Mouse (Mus musculus): Measurements from ENCODE around the gene Dgkg. TPM values are rescaled to one million over a fixed set of nuclear protein-coding genes. Genes with fewer than 3 reads are reported as not detected.

Gene Dgkg
- polyA plus RNA-seq, 1 experiment from 2014 or later, result 1.2 TPM

GRCm38 (mm10) chr16:22527499-22527939 is 129.5 kb downstream of the Dgkg start:
- Histone ChIP-seq H3K27me3 (no peaks in the 10 kb centered on the region), H3K4me2 (no peak overlapping the region), H3K27ac (no peak overlapping the region), H3K4me1 (no peaks in the 10 kb centered on the region), H3K4me3 (replicated peaks) (no peak overlapping the region), H3K9ac (no peak overlapping the region), H3K36me3 (no peaks in the 10 kb centered on the region), H3K9me3 (replicated peaks) (no peaks in the 10 kb centered on the region)
- WGBS, result 43% methylated on average over 5 of the region's 5 CpGs
- no peak for ATAC-seq (replicated peaks; ENCODE audit: low FRiP score)

GRCm38 (mm10) chr16:22526386-22526785 is 130.6 kb downstream of the Dgkg start:
- 88% methylated on average over 4 of the region's 4 CpGs for WGBS
- H3K27me3 ChIP-seq, result no peaks in the 10 kb centered on the region
- H3K27ac ChIP-seq, result no peak overlapping the region

GRCm38 (mm10) chr16:22517431-22518384 is 139.3 kb downstream of the Dgkg start:
- H3K4me1 ChIP-seq, result peaks cover 22% of the 10 kb centered on the region
- WGBS, result 16% methylated on average over 20 of the region's 20 CpGs
- no peak overlapping the region for H3K4me3 ChIP-seq (replicated peaks)
- peak; percentile 68; the same call in 1 of the 2 replicates for ATAC-seq (replicated peaks; ENCODE audit: low FRiP score)
- peak overlapping the region; percentile 23 for H3K4me2 ChIP-seq
- H3K9ac ChIP-seq, result no peak overlapping the region
- H3K27ac ChIP-seq, result peak overlapping the region; percentile 62
- H3K9me3 ChIP-seq (replicated peaks), result no peaks in the 10 kb centered on the region
- H3K36me3 ChIP-seq, result no peaks in the 10 kb centered on the region
- H3K27me3 ChIP-seq, result no peaks in the 10 kb centered on the region

More at GRCm38 (mm10) chr16:22526386-22526785, 130.6 kb downstream of the Dgkg start:
- Histone ChIP-seq H3K4me2 (no peak overlapping the region), H3K9ac (no peak overlapping the region), H3K4me1 (no peaks in the 10 kb centered on the region), H3K36me3 (no peaks in the 10 kb centered on the region), H3K4me3 (replicated peaks) (no peak overlapping the region), H3K9me3 (replicated peaks) (no peaks in the 10 kb centered on the region)
- no peak for ATAC-seq (replicated peaks; ENCODE audit: low FRiP score)

- Histone ChIP-seq H3K36me3 (no peaks in the 10 kb centered on the region), H3K4me1 (peaks cover 22% of the 10 kb centered on the region), H3K27me3 (no peaks in the 10 kb centered on the region), H3K9ac (no peak overlapping the region), H3K4me2 (no peak overlapping the region), H3K4me3 (replicated peaks) (no peak overlapping the region), H3K9me3 (replicated peaks) (no peaks in the 10 kb centered on the region), H3K27ac (no peak overlapping the region)
- WGBS, result 15% methylated on average over 5 of the region's 5 CpGs
- ATAC-seq (replicated peaks; ENCODE audit: low FRiP score), result no peak
Measured at GRCm38 (mm10) chr16:22515476-22515875, 141.5 kb downstream of the Dgkg start.

GRCm38 (mm10) chr16:22510861-22511637 is 146.0 kb downstream of the Dgkg start:
- H3K27ac ChIP-seq, result no peak overlapping the region
- 75% methylated on average over 9 of the region's 9 CpGs for WGBS
- H3K4me1 ChIP-seq, result peaks cover 12% of the 10 kb centered on the region
- H3K27me3 ChIP-seq, result no peaks in the 10 kb centered on the region
- H3K4me3 ChIP-seq (replicated peaks), result no peak overlapping the region
- no peak overlapping the region for H3K4me2 ChIP-seq
- no peaks in the 10 kb centered on the region for H3K36me3 ChIP-seq
- no peak overlapping the region for H3K9ac ChIP-seq
- H3K9me3 ChIP-seq (replicated peaks), result no peaks in the 10 kb centered on the region
- ATAC-seq (replicated peaks; ENCODE audit: low FRiP score), result no peak

- H3K36me3 ChIP-seq, result no peaks in the 10 kb centered on the region
- H3K9ac ChIP-seq, result no peak overlapping the region
- peak overlapping the region; percentile 27; the same call in 1 of the 2 replicates for H3K27ac ChIP-seq
- ATAC-seq (replicated peaks; ENCODE audit: low FRiP score), result no peak
- H3K27me3 ChIP-seq, result no peaks in the 10 kb centered on the region
- peaks cover 14% of the 10 kb centered on the region for H3K4me1 ChIP-seq
- H3K4me2 ChIP-seq, result no peak overlapping the region
- H3K9me3 ChIP-seq (replicated peaks), result no peaks in the 10 kb centered on the region
- WGBS, result 81% methylated on average over 5 of the region's 5 CpGs
- H3K4me3 ChIP-seq (replicated peaks), result no peak overlapping the region
Measured at GRCm38 (mm10) chr16:22508936-22509563, 148.0 kb downstream of the Dgkg start.

- Histone ChIP-seq H3K4me1 (peaks cover 14% of the 10 kb centered on the region), H3K9ac (no peak overlapping the region), H3K27ac (no peak overlapping the region), H3K36me3 (no peaks in the 10 kb centered on the region), H3K27me3 (no peaks in the 10 kb centered on the region), H3K4me2 (no peak overlapping the region), H3K9me3 (replicated peaks) (no peaks in the 10 kb centered on the region), H3K4me3 (replicated peaks) (no peak overlapping the region)
- 68% methylated on average over 6 of the region's 6 CpGs for WGBS
- ATAC-seq (replicated peaks; ENCODE audit: low FRiP score), result no peak
Measured at GRCm38 (mm10) chr16:22505656-22506055, 151.4 kb downstream of the Dgkg start.

- Histone ChIP-seq H3K27ac (peak overlapping the region; percentile 13; the same call in 1 of the 2 replicates), H3K9ac (no peak overlapping the region), H3K9me3 (replicated peaks) (no peaks in the 10 kb centered on the region), H3K4me3 (replicated peaks) (no peak overlapping the region), H3K4me1 (peaks cover 14% of the 10 kb centered on the region), H3K36me3 (no peaks in the 10 kb centered on the region), H3K27me3 (no peaks in the 10 kb centered on the region), H3K4me2 (no peak overlapping the region)
- 32% methylated on average over 8 of the region's 8 CpGs for WGBS
- ATAC-seq (replicated peaks; ENCODE audit: low FRiP score), result peak; percentile 52
Measured at GRCm38 (mm10) chr16:22504851-22505250, 152.2 kb downstream of the Dgkg start.

- Histone ChIP-seq H3K36me3 (no peaks in the 10 kb centered on the region), H3K27ac (no peak overlapping the region), H3K9me3 (replicated peaks) (no peaks in the 10 kb centered on the region), H3K4me3 (replicated peaks) (no peak overlapping the region), H3K27me3 (no peaks in the 10 kb centered on the region), H3K4me2 (no peak overlapping the region), H3K4me1 (peaks cover 10% of the 10 kb centered on the region), H3K9ac (no peak overlapping the region)
- 64% methylated on average over 5 of the region's 5 CpGs for WGBS
- no peak for ATAC-seq (replicated peaks; ENCODE audit: low FRiP score)
Measured at GRCm38 (mm10) chr16:22504049-22504448, 153.0 kb downstream of the Dgkg start.

GRCm38 (mm10) chr16:22503467-22503866 is 153.6 kb downstream of the Dgkg start:
- WGBS, result 60% methylated on average over 4 of the region's 4 CpGs

GRCm38 (mm10) chr16:22501855-22502254 is 155.2 kb downstream of the Dgkg start:
- no peak overlapping the region for H3K27ac ChIP-seq
- no peak overlapping the region for H3K4me2 ChIP-seq
- ATAC-seq (replicated peaks; ENCODE audit: low FRiP score), result no peak
- H3K27me3 ChIP-seq, result no peaks in the 10 kb centered on the region
- no peak overlapping the region for H3K9ac ChIP-seq
- peaks cover 9% of the 10 kb centered on the region; the same call in 1 of the 2 replicates for H3K4me1 ChIP-seq
- H3K4me3 ChIP-seq (replicated peaks), result no peak overlapping the region
- no peaks in the 10 kb centered on the region for H3K9me3 ChIP-seq (replicated peaks)
- 75% methylated on average over 6 of the region's 6 CpGs for WGBS
- H3K36me3 ChIP-seq, result no peaks in the 10 kb centered on the region

More at GRCm38 (mm10) chr16:22503467-22503866, 153.6 kb downstream of the Dgkg start:
- H3K9me3 ChIP-seq (replicated peaks), result no peaks in the 10 kb centered on the region
- no peak overlapping the region for H3K9ac ChIP-seq
- H3K27me3 ChIP-seq, result no peaks in the 10 kb centered on the region
- H3K27ac ChIP-seq, result no peak overlapping the region
- peaks cover 9% of the 10 kb centered on the region; the same call in 1 of the 2 replicates for H3K4me1 ChIP-seq
- ATAC-seq (replicated peaks; ENCODE audit: low FRiP score), result no peak
- H3K36me3 ChIP-seq, result no peaks in the 10 kb centered on the region
- no peak overlapping the region for H3K4me2 ChIP-seq
- no peak overlapping the region for H3K4me3 ChIP-seq (replicated peaks)

All from kidney, embryonic 15.5 days (tissue).